Mouse (Mus musculus) embryonic facial prominence, embryonic 11.5 days (tissue): Measurements from ENCODE around the gene Spata19. TPM values are rescaled to one million over a fixed set of nuclear protein-coding genes. Genes with fewer than 3 reads are reported as not detected.

Source experiments
- ATAC-seq: fragments of 200-750 bp; cut with Nextera tagmentation; replicated peaks from 2 replicates; pipeline ENCODE4 v1.8.0; 2017; ENCODE audit warnings: low read depth; ENCODE audit not compliant: insufficient number of reproducible peaks, low FRiP score, low TSS enrichment
- DNase-seq: peaks from one replicate; pipeline ENCODE4 v3.0.0-alpha.2; 2015; ENCODE audit warnings: low spot score
- H3K27ac ChIP-seq: fragments of 300-500 bp; sonication (generic); replicated peaks from 2 replicates; pipeline ENCODE4 v1.5.1; 2014; ENCODE audit warnings: mild to moderate bottlenecking, low read depth, low read length, control low read depth
- H3K27me3 ChIP-seq: fragments of 300-500 bp; sonication (generic); 2 replicates; pipeline ENCODE4 v1.6.1; 2014; ENCODE audit warnings: mild to moderate bottlenecking, low read length, moderate library complexity, mixed read lengths; ENCODE audit not compliant: control insufficient read depth, insufficient read depth
- H3K36me3 ChIP-seq: fragments of 300-500 bp; sonication (generic); replicated peaks from 2 replicates; pipeline ENCODE4 v1.6.1; 2014; ENCODE audit warnings: low read depth, mild to moderate bottlenecking, low read length, moderate library complexity, mixed read lengths; ENCODE audit not compliant: control insufficient read depth, insufficient read depth
- H3K4me1 ChIP-seq: fragments of 300-500 bp; sonication (generic); 2 replicates; pipeline ENCODE4 v1.6.1; 2014; ENCODE audit warnings: low read length, mixed read lengths; ENCODE audit not compliant: control insufficient read depth, insufficient read depth
- H3K4me2 ChIP-seq: fragments of 300-500 bp; sonication (generic); 2 replicates; pipeline ENCODE4 v1.6.1; 2014; ENCODE audit warnings: low read depth, mild to moderate bottlenecking, control low read depth, low read length, moderate library complexity
- H3K4me3 ChIP-seq: fragments of 300-500 bp; sonication (generic); 2 replicates; pipeline ENCODE4 v1.5.1; 2014; ENCODE audit warnings: low read depth, low read length, control low read depth
- H3K9ac ChIP-seq: fragments of 300-500 bp; sonication (generic); replicated peaks from 2 replicates; pipeline ENCODE4 v1.6.1; 2014; ENCODE audit warnings: mild to moderate bottlenecking, control low read depth, low read length
- H3K9me3 ChIP-seq: fragments of 300-500 bp; sonication (generic); replicated peaks from 2 replicates; pipeline ENCODE4 v1.6.1; 2016; ENCODE audit warnings: mild to moderate bottlenecking, low read length, inconsistent platforms, mixed read lengths; ENCODE audit not compliant: control insufficient read depth
- WGBS: fragments of 180-500 bp; shearing (Covaris S2); extraction: QIAGEN DNeasy Blood & Tissue Kit; methylation state at CpG from one replicate; pipeline ENCODE4 v1.1.7; 2014; 5-methylcytosine and 5-hydroxymethylcytosine counted together
- polyA plus RNA-seq: library from polyadenylated mRNA; unstranded; fragments of >200 nt; fragmentation: Nextera tagmentation; extraction: Ambion mirVana; gene quantifications from 2 replicates; pipeline ENCODE4 v1.2.1, GENCODE M21; 2014

The Spata19 gene
- polyA plus RNA-seq, 1 experiment from 2014 or later = not detected

DNA sequence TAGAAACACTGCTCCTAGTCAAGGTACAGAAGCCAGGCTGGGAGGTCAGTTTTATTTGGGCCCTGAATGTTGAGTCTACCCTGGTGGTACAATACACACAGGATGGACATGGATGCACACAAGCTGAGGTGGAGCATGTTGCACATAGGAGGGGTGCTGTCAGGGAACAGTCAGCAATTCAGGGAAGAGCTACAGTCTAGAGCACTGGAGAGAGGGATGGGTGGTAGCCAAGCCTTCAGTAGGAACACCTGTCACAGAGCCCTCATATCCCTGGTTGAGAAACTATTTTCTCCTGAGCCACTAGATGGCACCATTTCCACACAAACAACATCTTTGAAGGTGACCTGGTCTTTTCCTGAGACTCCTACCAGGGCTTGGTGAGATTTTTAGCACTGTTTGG lies 13.1 kb downstream of the Spata19 start:
- Histone ChIP-seq H3K27ac (no peak overlapping the region), H3K9ac (no peak overlapping the region), H3K9me3 (no peaks in the 10 kb centered on the region), H3K36me3 (no peaks in the 10 kb centered on the region), H3K4me1 (no peaks in the 10 kb centered on the region), H3K4me2 (no peak overlapping the region), H3K4me3 (no peak overlapping the region), H3K27me3 (no peaks in the 10 kb centered on the region)
- DNase-seq = peak; percentile 81
- ATAC-seq = peak; percentile 54; the same call in 1 of the 2 replicates

DNA sequence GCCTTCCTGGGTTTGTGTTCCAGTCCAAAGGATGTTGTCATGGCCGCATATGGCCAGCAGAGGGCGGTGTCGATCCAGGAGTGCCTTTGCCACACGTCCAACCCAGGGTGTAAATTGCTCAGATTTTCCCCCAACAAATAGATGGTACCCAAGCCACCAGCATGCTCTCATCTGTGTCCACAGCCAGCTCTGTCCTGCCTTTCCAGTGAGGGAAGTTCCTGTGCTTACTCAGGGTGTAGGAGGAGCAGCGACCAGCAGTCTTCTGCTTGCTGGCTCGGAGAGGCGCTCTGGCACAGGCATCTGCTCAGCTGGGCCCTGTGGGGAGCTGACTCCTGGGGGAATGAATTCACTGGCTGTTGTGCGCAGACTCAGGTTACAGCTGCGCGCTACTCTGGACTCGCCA lies 17.5 kb downstream of the Spata19 start:
- no peaks in the 10 kb centered on the region for H3K9me3 ChIP-seq
- 1% methylated on average over 11 of the region's 11 CpGs for WGBS
- no peaks in the 10 kb centered on the region for H3K36me3 ChIP-seq
- no peak overlapping the region for H3K4me3 ChIP-seq
- H3K9ac ChIP-seq = no peak overlapping the region
- H3K27ac ChIP-seq = no peak overlapping the region
- H3K4me1 ChIP-seq = no peaks in the 10 kb centered on the region
- peak overlapping the region; percentile 23; the same call in 1 of the 2 replicates for H3K4me2 ChIP-seq
- no peak; the same call in 1 of the 2 replicates for ATAC-seq
- peak; percentile 85 for DNase-seq
- H3K27me3 ChIP-seq = no peaks in the 10 kb centered on the region

DNA sequence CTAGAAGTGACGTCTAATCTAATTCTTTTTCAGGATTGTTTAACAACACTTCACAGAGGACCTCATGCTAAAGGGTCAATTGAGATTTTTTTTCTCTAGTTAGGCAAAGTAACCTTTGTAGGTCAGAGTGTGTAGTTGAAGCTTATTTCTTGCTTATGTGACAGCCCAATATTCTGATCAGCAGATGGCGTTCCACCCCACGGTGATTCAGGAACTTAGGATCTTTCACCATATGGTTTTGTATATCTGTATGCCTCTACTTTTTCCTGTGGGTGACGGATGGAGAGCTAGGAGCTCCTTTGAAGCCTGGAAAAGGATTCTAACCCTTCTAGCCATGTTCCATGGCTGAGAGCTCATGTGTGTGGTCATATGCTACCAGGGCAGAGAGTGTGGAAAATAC lies 27.9 kb downstream of the Spata19 start:
- no peaks in the 10 kb centered on the region for H3K27me3 ChIP-seq
- H3K4me2 ChIP-seq = no peak overlapping the region
- H3K4me1 ChIP-seq = no peaks in the 10 kb centered on the region
- no peak overlapping the region for H3K4me3 ChIP-seq
- no peak overlapping the region for H3K27ac ChIP-seq
- DNase-seq (no peak), ATAC-seq (no peak)
- no peaks in the 10 kb centered on the region for H3K9me3 ChIP-seq
- 69% methylated on average over 4 of the region's 4 CpGs for WGBS
- H3K36me3 ChIP-seq = no peaks in the 10 kb centered on the region
- H3K9ac ChIP-seq = no peak overlapping the region

DNA sequence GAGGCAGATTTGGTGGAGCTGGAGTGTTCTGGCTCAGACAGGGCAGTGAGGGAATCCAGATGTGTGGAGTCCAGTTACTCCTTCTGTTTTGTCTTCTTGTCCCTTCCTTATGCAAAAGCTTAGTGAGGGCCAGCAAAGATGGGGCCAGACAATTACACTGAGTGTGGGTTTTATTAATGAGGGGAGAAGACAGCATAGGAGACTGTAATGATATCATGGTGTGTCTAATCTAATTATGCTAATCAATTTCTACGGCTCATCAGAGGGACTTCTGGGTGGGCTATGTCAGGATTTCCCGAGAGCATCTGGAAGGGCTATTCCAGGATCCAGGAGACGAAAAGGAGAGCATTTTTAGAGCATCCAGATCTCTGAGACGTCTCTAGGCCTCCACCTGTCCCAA lies 32.0 kb downstream of the Spata19 start:
- no peak overlapping the region for H3K9ac ChIP-seq
- H3K4me3 ChIP-seq = no peak overlapping the region
- no peaks in the 10 kb centered on the region for H3K9me3 ChIP-seq
- no peaks in the 10 kb centered on the region for H3K36me3 ChIP-seq
- WGBS = 39% methylated on average over 4 of the region's 4 CpGs
- H3K27me3 ChIP-seq = no peaks in the 10 kb centered on the region
- H3K27ac ChIP-seq = no peak overlapping the region
- no peak for ATAC-seq
- no peak overlapping the region for H3K4me2 ChIP-seq
- DNase-seq = peak; percentile 43
- no peaks in the 10 kb centered on the region for H3K4me1 ChIP-seq

DNA sequence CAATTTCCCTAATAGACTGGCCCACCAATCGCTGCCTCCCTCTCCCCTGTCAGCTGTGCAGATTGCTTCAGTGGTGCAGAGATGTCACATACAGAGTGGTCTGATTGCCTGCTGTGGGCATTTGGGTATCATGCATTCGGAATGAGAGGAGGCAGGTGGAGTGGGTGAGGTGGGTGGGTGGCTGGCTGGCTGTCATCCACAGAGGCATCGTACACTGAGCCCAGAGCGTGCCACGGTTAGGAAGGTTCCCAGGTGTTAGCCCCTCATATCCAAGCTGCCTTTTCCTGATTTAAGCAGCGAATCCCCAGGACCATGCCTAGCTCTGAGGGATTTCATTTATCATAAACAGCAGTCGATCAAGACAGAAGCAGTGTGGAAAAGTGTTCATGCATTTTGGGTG lies 36.7 kb downstream of the Spata19 start:
- Histone ChIP-seq H3K9me3 (no peaks in the 10 kb centered on the region), H3K4me3 (no peak overlapping the region), H3K4me1 (no peaks in the 10 kb centered on the region), H3K27me3 (no peaks in the 10 kb centered on the region), H3K36me3 (no peaks in the 10 kb centered on the region), H3K4me2 (no peak overlapping the region), H3K27ac (no peak overlapping the region), H3K9ac (no peak overlapping the region)
- no peak for DNase-seq
- WGBS = 90% methylated on average over 7 of the region's 7 CpGs
- no peak for ATAC-seq

DNA sequence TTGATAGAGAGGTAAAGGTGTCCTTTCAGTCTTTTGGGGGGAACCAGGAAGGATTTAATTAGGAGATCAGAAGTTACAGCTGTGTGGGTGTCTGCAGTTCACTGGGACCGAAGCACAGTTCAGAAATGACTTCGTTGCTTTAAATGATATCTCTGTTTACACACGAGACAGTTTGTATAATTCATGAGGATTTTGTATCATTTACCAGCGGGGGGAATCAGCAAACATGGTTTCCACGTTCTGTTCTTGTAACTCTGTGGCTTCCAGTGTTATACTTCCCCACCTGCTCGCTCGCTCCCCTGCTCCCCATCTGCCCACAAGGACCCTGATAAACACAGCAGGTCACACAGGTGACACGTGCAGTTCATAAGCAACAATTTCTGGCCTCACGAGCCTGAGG lies 39.3 kb downstream of the Spata19 start:
- 75% methylated on average over 9 of the region's 9 CpGs for WGBS
- H3K9me3 ChIP-seq = no peaks in the 10 kb centered on the region
- no peaks in the 10 kb centered on the region for H3K27me3 ChIP-seq
- DNase-seq = no peak
- H3K4me2 ChIP-seq = no peak overlapping the region
- no peaks in the 10 kb centered on the region for H3K36me3 ChIP-seq
- no peak overlapping the region for H3K27ac ChIP-seq
- no peak overlapping the region for H3K4me3 ChIP-seq
- H3K4me1 ChIP-seq = no peaks in the 10 kb centered on the region
- no peak for ATAC-seq
- H3K9ac ChIP-seq = no peak overlapping the region

DNA sequence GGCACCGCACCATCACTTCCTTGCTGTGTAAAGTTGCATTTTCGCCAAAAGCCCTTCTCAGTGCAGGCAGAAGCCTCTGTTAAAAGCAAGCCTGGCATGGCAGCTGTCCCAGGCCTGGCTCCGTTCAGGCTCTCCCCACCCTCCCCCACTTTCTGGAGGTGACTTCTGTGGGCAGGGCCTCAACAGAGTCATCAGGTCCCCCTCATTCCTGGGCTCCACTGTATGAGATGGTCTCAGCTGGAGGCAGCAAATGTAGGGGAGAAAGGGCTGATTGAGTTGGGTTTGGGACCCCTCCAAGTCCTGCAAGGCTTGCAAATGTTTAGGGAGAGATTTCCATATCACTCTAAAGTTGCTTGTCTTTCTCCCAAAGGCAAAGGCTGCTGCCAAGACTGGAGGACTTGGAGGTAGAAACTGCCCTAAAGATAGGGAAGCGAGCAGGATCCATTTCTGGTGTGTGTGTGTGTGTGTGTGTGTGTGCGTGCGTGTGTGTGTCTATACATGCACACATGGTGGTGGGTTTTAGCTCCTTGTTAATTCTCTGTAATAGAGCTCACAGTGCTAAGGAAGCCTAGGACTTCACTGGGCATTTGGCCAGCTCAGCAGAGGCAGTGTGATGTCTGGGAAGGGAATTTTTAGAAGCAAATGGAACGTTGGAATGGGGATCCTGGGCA lies 40.9 kb downstream of the Spata19 start:
- Histone ChIP-seq H3K9ac (no peak overlapping the region), H3K4me3 (no peak overlapping the region), H3K27ac (no peak overlapping the region), H3K27me3 (no peaks in the 10 kb centered on the region), H3K4me2 (no peak overlapping the region), H3K9me3 (no peaks in the 10 kb centered on the region), H3K4me1 (no peaks in the 10 kb centered on the region), H3K36me3 (no peaks in the 10 kb centered on the region)
- ATAC-seq = no peak
- DNase-seq = no peak
- WGBS = 75% methylated on average over 7 of the region's 7 CpGs

DNA sequence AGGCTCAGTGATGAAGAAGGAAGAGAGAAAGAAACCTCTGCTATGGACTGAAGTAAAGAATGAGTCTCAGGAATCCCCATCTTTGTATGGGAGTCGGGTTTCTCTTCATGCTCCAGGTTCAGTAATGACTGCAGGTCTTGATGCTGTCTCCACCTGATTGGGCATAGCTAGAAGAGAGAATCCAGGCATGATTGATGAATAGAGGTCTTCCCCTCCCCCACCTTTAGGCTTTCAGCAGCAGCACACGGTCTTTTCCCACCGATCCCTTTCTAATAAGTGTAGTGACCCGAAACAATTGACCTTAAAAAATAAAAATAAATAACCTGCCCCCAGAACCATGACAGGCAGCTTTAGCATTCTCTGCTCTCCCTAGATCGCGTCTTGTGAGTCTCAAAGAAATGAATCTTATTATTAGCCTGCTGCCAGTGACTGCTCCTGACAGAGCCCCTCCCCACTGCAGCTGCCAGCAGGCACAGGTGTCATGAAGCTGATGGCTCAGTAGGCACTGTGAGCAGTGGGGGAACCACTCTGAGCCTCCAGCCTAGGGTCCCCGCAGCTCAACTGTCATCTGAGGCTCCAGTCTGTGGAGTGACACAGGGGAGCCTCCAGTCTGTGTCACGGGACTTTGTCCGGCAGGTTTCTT lies 53.3 kb downstream of the Spata19 start:
- WGBS = 41% methylated on average over 9 of the region's 9 CpGs
- no peak overlapping the region for H3K9ac ChIP-seq
- ATAC-seq (no peak), DNase-seq (no peak)
- H3K27ac ChIP-seq = no peak overlapping the region
- no peaks in the 10 kb centered on the region for H3K9me3 ChIP-seq
- no peaks in the 10 kb centered on the region for H3K4me1 ChIP-seq
- no peak overlapping the region for H3K4me2 ChIP-seq
- no peak overlapping the region for H3K4me3 ChIP-seq
- no peaks in the 10 kb centered on the region for H3K36me3 ChIP-seq
- no peaks in the 10 kb centered on the region for H3K27me3 ChIP-seq
